Mouse (Mus musculus): ENCODE measurements around the gene Slc43a2. TPM values are rescaled to one million over a fixed set of nuclear protein-coding genes. Genes with fewer than 3 reads are reported as not detected.

The Slc43a2 gene
- total RNA-seq, 2 experiments from 2014 or later, result 50.3 to 59.4 TPM

DNA sequence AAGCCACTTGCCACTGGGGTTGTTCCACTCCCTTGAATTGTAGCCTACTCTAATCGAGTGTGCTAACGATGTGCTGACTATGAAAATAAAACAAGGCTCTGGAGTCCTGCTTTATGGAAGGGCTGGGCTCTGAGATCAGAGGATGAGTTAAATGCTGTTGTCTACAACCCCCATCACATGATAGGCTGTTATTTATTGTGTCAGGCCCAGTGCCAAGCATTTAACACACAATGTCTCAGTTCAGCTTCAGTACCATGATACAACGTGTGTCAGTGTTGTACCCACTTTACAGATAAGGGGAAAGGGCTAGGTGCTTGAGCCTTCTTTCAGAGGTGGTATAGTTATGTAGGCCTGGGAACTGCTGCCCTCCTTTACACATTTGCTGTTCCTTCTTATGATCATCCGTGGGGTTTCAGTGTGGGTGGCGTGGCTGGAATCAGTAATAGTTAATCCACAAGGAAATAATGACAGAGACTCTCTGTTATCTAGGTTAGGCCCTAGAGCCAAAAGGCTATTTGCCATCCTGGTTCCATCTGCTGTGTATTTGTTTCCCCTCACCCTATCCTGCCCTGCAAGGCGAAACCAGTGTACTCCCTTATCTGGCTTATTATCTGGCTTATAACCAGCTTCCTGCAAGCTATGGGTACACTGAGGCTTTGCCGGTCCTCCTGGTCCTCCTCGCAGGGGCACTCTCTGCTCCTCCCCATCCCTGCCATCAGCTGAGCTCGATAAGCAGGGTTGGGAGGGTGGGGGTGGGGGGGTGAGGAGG is 36.0 kb downstream of the Slc43a2 start:
- intact Hi-C loops (cut with DNase I), result no loop called here

DNA sequence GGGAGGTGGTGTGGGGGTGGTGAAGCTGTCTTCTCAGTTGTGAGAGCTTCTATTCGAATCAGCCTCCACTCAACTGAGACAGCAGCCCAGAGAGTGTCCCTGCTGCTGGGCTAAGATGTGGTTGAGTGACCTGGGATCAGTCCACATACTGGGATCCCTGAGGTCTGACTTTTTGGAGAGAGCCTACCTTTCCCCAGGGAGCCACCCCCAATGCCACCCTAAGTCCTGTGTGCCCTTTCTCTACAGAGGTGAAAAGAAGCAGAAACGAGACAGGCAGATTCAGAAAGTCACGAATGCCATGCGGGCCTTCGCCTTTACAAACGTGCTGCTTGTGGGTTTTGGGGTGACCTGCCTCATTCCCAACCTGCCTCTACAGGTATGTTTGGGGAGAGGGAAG is 36.6 kb downstream of the Slc43a2 start:
- DNase-seq (ENCODE audit: low spot score in 2 of 2), result no peak
- intact Hi-C loops (cut with DNase I), result no loop called here

More for the DNA sequence above, 36.0 kb downstream of the Slc43a2 start:
- no peak for DNase-seq (ENCODE audit: low spot score in 2 of 2)

DNA sequence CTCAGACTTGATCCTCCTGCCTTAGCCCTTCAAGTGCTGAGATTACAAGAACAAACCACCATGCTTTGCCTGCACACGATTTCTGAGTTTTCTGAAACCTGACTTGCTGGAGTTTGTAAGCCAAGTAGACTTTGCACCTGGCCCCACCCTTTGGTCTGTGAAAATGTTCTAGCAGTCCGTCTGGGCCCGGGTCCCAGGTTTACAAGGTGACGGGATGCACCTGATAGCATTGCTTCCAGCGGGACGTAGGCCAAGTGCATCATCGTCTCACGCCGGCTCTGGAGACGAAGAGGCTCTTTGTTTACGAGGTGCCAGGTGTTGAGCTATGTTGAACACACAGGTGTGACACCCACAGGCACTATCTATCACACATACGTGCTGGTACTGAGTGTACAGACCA is 37.5 kb downstream of the Slc43a2 start:
- intact Hi-C loops (cut with DNase I), result no loop called here
- no peak for DNase-seq (ENCODE audit: low spot score in 2 of 2)

DNA sequence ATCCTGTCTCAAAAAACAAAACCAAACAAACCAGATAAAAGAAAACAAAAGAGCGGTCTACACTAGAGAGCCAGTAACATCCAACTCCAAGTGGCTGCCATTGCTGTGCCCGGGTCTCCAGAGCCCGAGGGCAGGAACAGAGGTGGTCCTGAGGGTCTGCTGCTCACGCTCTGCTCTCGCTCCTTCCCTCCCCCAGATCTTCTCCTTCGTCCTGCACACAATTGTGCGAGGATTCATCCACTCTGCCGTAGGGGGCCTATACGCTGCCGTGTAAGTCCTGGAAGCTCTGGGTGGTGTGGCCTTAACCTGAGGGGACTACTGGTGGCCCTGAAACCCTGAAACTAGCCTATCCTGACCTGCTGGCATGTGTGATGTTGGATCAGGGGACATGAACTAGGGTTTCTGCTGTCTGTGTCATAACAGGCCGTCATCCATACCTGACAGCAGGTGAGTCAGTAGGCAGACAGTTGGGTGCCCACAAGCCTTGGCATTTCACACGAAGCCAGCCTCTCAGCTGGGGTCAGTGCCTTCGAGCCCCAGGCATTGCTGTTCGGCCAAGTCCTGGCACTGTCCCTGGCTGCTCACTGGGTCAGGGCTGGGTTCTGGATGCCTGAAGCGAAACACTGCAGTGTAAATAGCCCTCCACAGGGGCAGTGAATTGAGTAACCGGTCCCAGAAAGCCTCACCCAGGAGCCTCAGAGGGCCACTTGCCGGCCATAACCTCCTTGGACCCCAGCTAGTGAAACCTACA is 39.1 kb downstream of the Slc43a2 start:
- intact Hi-C loops (cut with DNase I), result loop anchor here (5.0 to 10.0 kb wide), 2 partner anchors 168 to 396 kb away; partner anchors contain the start of gene Ovca2
- no peak for DNase-seq (ENCODE audit: low spot score in 2 of 2)

DNA sequence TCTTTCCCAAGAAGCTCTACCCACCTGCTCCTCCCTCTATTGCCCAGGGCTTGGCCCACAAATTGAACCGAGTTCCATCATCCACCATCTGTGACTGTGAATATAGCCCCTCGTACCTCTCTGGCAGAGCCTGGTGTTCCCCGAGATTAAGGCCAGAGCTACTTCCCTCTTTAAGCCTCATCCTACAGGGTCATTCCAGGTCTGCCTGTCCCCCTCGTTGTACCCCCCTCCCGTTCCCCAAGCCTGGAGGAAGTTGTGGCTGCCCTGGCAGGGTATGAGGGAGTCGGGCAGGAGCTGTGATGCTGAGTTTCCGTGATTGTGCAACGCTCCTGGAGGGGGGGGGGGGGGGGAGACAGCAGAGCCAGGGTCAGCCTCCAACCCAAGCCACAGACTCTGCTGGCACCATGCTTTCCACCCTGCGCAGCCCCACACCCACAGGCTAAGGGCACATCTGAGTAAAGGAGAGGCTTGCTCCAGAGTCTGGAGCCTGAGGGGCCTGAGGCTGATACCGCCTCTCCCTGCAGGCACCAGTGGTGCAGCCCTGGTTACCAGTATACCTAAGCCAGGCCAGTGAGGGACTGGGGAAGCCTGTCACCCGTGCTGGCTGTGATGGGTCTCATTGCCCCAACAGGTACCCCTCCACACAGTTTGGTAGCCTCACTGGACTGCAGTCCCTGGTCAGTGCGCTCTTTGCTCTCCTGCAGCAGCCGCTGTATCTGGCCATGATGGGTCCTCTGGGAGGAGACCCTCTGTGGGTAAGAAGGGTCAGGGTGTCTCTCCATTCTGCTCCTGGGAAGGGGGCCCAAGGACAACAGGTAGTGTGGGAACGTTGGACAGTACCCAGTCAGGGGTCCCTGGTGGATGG is 39.9 kb downstream of the Slc43a2 start:
- intact Hi-C loops (cut with DNase I), result loop anchor here (5.0 to 10.0 kb wide), 2 partner anchors 169 to 397 kb away; partner anchors contain the start of gene Ovca2
- DNase-seq (ENCODE audit: low spot score in 2 of 2), result no peak

DNA sequence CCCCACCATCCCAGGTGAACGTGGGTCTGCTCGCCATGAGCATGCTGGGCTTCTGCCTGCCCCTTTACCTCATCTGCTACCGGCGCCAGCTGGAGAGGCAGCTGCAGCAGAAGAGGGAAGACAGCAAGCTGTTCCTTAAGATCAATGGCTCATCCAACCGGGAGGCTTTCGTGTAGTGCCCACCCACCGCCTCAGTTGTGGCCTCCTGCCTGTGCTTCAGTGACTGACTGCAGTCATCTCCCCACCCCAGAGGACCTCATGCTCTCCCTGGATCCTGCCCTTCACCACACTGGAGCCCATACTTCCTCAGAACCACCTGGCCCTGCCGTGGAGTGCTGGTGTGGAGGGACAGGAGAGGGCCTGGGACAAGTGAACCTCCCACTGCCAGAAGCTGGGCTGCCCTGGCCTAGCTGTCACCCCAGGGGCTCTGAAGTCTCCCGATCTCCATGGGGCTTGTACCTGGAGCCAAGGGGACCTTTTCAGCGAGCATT is 40.9 kb downstream of the Slc43a2 start:
- intact Hi-C loops (cut with DNase I), result loop anchor here (5.0 to 10.0 kb wide), 2 partner anchors 170 to 398 kb away; partner anchors contain the start of gene Ovca2
- peak; percentile 54 to 58 for DNase-seq (ENCODE audit: low spot score in 2 of 2)

DNA sequence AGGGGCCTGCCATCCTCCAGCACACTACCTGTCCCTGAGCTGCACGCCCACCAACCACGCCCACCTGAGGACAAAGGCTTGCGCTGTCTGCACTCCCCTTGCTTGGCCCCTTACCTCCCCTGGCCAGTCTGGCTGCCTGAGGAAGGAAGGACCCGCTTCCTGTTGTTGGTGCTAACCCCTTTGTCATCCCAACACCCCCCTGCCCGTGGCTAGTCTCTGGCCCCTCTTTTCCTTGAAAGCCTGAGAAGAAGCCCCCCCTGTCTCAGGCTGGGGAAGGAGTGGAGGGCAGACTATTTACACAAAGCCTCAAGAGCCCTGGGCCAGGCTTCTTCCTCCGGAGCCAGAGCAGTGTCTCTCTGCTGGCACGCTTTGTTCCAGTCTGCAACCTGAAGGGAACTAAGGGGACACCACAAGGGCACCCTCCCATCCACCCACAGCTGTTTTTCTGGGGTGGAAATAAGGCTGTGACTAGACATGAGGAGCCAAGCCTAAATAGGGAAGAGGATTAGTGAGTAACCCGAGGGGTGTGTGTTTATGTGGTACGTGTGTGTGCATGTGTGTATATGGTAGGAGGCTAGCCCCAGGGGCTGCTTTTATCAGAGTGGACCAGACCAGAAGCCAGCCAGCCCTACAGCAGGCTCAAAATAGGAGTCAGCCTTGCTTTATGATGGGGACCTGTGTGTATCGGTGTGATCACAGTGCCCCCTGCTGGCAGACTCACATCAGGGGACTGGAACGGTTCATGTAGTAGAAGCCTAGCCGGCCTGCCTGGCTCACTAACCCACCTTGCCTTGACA is 41.6 kb downstream of the Slc43a2 start:
- peak; percentile 91 to 96 for DNase-seq (ENCODE audit: low spot score in 2 of 2)
- intact Hi-C loops (cut with DNase I), result loop anchor here (1.0 to 10.0 kb wide), 3 partner anchors 43 to 398 kb away; partner anchors contain the start of gene Ovca2

DNA sequence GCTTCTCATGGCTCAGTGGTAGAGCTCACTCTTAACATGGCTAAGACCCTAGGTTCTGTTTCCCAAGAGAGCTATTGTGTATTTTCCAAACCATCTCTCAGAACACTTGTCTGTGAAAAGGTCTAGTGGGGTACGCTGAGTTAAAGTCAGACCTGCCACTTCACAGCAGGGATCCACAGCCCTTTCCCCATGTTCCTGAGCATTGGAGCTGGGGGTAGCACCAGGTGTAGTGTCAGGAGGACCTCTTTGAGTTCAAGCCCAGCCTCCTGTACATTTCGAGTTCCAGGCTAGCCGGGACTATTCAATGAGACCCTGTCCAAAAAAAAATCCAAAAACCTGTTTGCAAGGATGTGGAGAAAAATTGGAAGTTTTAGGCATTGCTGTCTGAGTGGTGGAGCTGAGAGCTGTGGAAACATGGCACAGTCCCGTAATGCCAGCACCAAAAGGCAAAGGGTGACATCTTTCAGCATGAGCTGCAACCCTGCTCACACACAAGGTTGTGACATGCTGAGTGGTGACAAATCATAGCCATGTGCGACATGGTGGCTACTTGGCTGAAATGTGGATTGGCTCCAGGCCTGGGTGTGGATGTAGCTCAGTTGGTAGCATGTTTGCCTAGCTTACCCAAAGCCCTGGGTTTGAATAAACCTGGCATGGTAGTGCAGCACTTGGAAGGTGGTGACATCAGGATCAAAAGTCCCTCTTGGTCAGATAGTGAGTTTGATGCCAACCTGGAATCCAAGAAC is 43.1 kb downstream of the Slc43a2 start:
- no peak for DNase-seq (ENCODE audit: low spot score in 2 of 2)
- intact Hi-C loops (cut with DNase I), result loop anchor here (5.0 to 10.0 kb wide), 2 partner anchors 172 to 400 kb away; partner anchors contain the start of gene Ovca2

DNA sequence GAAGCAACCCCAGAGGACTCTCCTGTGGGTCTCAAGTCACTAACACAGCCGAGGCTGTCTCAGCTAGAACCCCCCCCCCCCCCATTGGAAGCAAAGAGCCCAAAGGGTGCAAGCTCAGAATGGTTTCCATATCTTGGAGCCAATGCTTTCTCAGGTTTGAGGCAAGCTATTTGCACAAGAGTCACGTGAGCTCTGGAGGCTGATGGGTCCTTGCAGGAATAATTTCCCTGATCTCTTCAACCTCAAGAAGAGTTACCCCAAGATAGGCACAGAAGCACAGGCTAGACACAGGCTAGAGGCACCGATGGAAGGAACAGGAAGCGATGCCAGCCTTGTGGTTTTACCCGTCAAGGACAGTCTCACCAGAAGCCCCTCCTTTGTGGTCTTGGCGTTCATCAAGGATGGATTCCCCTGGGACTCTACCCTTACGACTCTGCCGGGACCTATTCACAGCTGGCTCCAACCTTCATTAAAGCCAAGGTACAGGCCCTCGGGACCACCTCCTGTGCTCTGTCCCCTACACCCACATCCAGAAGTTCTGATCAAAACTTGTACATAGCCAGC is 44.1 kb downstream of the Slc43a2 start:
- intact Hi-C loops (cut with DNase I), result loop anchor here (10.0 kb wide), 1 partner anchor 401 kb away; the partner anchor contains the start of gene Ovca2
- DNase-seq (ENCODE audit: low spot score in 2 of 2), result no peak

DNA sequence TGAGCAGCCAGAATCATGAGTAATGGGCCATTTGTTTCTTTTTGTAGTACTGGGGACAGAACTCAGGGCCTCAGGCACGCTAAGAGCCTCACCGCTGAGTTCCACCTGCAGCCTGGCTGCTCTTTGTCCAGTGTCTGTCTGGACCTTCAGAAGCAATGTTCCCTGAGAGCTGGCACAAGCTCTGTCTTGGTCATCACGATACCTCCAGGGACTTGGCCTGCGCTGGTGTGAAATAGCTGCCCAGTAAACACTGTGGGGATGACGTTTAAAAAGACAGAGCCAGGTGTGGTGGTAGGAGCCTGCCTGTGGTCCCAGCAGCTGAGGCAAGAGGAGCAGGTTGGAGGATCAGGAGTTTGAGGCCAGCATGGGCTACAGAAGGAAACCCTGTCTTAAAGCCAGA is 47.1 kb downstream of the Slc43a2 start:
- intact Hi-C loops (cut with DNase I), result loop anchor here (10.0 kb wide), 1 partner anchor 404 kb away; the partner anchor contains the start of gene Ovca2
- DNase-seq (ENCODE audit: low spot score in 2 of 2), result no peak

DNA sequence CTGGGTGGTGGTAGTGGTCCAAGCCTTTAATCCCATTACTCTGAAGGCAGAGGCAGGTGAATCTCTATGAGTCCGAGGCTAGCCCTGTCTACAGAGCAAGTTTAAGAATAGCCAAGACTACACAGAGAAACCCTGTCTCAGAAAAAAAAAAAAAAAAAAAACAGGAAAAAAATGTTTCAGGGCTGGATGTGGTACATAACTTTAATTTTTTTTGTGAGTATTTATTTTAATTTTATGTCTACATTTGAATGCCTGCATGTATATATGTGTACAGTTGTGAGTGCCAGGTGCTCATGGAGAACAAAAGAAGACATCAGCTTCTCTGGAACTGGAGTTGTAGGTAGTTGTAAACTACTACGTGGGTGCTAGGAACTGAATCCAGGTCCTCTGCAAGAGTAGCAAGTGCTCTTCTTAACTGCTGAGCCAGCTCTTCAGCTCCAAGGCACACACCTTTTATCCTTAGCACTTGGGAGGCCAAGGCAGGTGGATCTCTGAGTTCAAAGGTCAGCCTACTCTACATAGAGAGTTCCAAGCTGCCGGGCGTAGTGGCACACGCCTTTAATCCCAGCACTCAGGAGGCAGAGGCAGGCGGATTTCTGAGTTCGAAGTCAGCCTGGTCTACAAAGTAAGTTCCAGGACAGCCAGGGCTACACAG is 50.1 kb downstream of the Slc43a2 start:
- intact Hi-C loops (cut with DNase I), result no loop called here
- no peak for DNase-seq (ENCODE audit: low spot score in 2 of 2)

DNA sequence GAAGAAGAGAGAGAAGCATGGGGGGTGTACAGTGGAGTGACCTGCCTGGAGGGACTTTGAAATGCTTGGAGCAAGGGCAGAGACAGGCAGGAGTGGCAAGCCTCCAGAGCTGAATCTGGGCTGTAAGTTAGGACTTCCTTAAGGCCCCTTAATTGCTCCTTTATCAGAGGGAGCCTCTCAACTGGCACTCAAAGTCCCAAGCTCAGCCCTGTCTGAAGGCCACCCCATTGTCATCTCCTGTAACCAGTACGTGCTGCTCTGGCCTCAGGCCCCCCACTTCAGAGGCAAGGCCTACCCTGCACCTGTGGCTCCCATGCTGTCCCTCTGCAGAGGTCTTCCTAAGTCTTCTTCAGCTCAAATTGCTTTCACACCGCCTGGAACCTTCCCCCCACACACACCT is 52.0 kb downstream of the Slc43a2 start:
- intact Hi-C loops (cut with DNase I), result no loop called here
- no peak for DNase-seq (ENCODE audit: low spot score in 2 of 2)

DNA sequence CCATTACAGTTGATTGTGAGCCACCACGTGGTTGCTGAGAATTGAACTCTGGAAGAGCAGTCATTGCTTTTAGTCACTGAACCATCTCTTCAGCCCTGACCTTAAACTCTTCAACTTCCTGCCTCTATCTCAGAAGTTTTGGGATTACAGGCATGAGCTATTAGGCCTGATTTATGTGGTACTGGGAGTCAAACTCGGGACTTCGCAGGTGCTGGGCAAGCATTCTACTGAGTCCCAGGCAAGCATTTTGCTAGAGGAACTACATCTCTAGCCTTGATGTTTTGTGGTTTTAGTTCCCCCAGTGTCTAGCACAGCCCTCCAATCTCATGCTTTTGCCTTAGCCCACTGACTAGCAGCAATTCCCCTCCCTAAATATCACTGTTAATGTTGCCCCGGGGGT is 53.6 kb downstream of the Slc43a2 start:
- intact Hi-C loops (cut with DNase I), result no loop called here
- DNase-seq (ENCODE audit: low spot score in 2 of 2), result no peak

DNA sequence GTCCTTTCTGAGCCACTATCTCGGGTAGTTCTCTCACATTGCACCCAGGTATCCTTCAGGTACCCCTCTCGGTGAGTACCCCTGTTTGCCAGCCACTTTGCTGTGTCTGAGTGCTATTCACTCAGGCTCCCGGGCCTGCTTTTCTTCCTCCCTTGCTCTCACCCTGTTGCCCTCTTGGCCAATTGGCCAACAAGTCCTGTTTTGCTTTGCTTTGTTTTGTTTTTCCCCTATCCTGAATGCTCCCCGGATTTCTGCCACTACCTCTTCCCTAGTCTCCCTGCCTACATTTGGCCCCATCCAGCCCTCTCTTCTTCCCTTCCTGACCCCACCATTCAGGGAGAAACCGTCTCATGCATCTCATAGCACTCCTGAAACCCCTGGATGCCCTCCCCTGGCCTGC is 54.5 kb downstream of the Slc43a2 start:
- intact Hi-C loops (cut with DNase I), result no loop called here
- no peak for DNase-seq (ENCODE audit: low spot score in 2 of 2)

DNA sequence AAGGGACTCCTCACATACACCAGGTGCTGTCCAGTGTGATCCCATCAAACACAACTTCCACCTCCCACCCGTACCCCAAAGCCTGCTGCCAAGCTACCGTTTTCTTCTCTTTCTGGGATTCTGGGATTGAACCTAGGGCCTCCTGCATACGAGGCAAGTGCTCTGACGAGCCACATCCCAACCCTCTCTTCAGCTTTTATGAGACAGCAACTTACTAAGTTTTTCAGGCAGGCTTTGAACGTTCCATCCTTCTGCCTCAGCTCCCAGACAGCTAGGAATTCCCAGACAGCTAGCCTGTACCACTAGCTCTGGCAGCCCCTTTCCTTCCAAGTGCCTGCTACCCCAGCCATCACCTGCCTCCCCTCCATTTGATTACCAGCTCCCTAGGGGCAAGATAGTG is 55.5 kb downstream of the Slc43a2 start:
- intact Hi-C loops (cut with DNase I), result no loop called here
- DNase-seq (ENCODE audit: low spot score in 2 of 2), result no peak

DNA sequence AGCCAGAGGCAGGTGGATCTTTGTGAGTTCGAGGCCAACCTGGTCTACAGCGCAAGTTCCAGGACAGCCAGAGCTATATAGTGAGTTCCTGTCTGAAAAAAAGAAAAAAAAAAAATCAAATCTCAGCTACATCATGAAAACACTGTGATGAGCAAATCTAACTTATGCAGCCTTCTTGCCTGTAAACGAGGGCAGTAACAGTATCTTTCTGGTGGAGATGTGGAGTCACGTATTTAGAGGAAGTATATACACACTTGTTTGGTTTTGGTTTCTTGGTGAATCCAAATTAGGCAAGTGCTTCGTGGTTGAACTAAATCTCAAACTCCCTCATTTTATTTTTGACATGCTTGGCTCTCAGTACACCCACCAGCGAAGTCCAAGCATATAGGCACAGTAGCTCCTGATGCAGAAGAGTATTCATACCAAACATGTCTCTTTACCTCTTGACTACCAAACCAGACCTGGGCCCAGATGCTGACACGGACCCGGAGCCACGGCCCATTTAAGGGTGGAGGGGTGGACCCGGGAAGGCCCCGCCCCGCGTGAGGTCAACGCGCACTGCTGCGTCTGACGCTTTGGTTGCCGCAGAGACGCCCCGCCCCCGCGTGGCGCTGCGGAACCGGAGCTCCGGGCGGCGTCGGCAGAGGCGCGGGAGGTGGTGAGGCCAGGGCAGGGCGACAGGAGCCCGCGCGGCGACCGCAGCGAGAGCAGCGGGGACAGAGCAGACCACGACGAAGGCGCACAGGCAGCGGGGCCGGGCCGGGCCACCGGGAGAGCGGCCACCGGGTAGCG is 56.2 kb downstream of the Slc43a2 start, which contains the start of gene Pitpna:
Gene Pitpna (plus strand): TSS at position 605 of the 792 bp plus-strand sequence.
- DNase-seq (ENCODE audit: low spot score in 2 of 2), result peak; percentile 97 to 98
- intact Hi-C loops (cut with DNase I), result no loop called here
